Mouse (Mus musculus): ENCODE results near the gene Cfap206. TPM values are rescaled to one million over a fixed set of nuclear protein-coding genes. Genes with fewer than 3 reads are reported as not detected.
"Not testable (repeated sequence)": the region's sequence is repeated elsewhere in the genome, so short reads cannot be mapped to it uniquely, and the experiment has no call there.

Cfap206 gene
- polyA plus RNA-seq (2014; fragmentation: Nextera tagmentation; extraction: Ambion mirVana): 0.16 and 1.5 TPM in 2 replicates

GRCm38 (mm10) chr4:34729851-34730341 is at the start of gene Cfap206:
Gene Cfap206 (minus strand): TSS chr4:34730206.
- no peak for TF ChIP-seq CTCF (IDR thresholded peaks at IDR 0.05; ENCODE audit: low read depth)
- no peaks in the 10 kb centered on the region for H3K4me1 ChIP-seq (ENCODE audit: insufficient read depth)
- H3K27ac ChIP-seq (ENCODE audit: low read depth): no peak within 1 kb of the TSS
- H3K27me3 ChIP-seq (ENCODE audit: insufficient read depth, low read length): no peaks in the 10 kb centered on the region
- H3K36me3 ChIP-seq (ENCODE audit: insufficient read depth): no peaks in the 10 kb centered on the region
- DNase-seq (peak; percentile 91), ATAC-seq (ENCODE audit: insufficient read depth) (peak; percentile 99)
- peak within 1 kb of the TSS; percentile 49 for H3K4me3 ChIP-seq (ENCODE audit: low read depth, low read length)
- under 1% methylated on average over 38 of the region's 38 CpGs for WGBS
- peak within 1 kb of the TSS; percentile 35; the same call in 1 of the 2 replicates for H3K9ac ChIP-seq
- peak within 1 kb of the TSS; percentile 92 for H3K4me2 ChIP-seq
- no peaks in the 10 kb centered on the region for H3K9me3 ChIP-seq (ENCODE audit: low read depth, low read length)

GRCm38 (mm10) chr4:34777677-34778527 is 47.9 kb upstream of the Cfap206 start, which contains the start of gene Smim8:
Gene Smim8 (minus strand): TSS chr4:34778423.
- 5% methylated on average over 40 of the region's 40 CpGs for WGBS
- Histone ChIP-seq H3K27ac (ENCODE audit: low read depth) (peak within 1 kb of the TSS; percentile 76; the same call in 1 of the 2 replicates), H3K9me3 (ENCODE audit: low read depth, low read length) (no peaks in the 10 kb centered on the region), H3K4me1 (ENCODE audit: insufficient read depth) (no peaks in the 10 kb centered on the region), H3K27me3 (ENCODE audit: insufficient read depth, low read length) (no peaks in the 10 kb centered on the region), H3K4me3 (ENCODE audit: low read depth, low read length) (peak within 1 kb of the TSS; percentile 59), H3K36me3 (ENCODE audit: insufficient read depth) (no peaks in the 10 kb centered on the region), H3K9ac (peak within 1 kb of the TSS; percentile 74), H3K4me2 (peak within 1 kb of the TSS; percentile 54)
- peak; percentile 94 for TF ChIP-seq CTCF (IDR thresholded peaks at IDR 0.05; ENCODE audit: low read depth)
- peak; percentile 96 for ATAC-seq (ENCODE audit: insufficient read depth)
- peak; percentile 98 for DNase-seq

- Histone ChIP-seq H3K4me1 (ENCODE audit: insufficient read depth) (no peaks in the 10 kb centered on the region), H3K9ac (no peak overlapping the region), H3K36me3 (ENCODE audit: insufficient read depth) (no peaks in the 10 kb centered on the region), H3K27me3 (ENCODE audit: insufficient read depth, low read length) (no peaks in the 10 kb centered on the region), H3K4me3 (ENCODE audit: low read depth, low read length) (no peak overlapping the region), H3K4me2 (no peak overlapping the region), H3K9me3 (ENCODE audit: low read depth, low read length) (no peaks in the 10 kb centered on the region), H3K27ac (ENCODE audit: low read depth) (no peak overlapping the region)
- ATAC-seq (ENCODE audit: insufficient read depth) (peak; percentile 47; the same call in 1 of the 2 replicates), DNase-seq (peak; percentile 38)
- 11% methylated on average over 8 of the region's 8 CpGs for WGBS
- TF ChIP-seq CTCF (IDR thresholded peaks at IDR 0.05; ENCODE audit: low read depth): no peak
Observed at GRCm38 (mm10) chr4:34771652-34772371, 41.8 kb upstream of the Cfap206 start.

- Histone ChIP-seq H3K4me1 (ENCODE audit: insufficient read depth) (no peaks in the 10 kb centered on the region), H3K27me3 (ENCODE audit: insufficient read depth, low read length) (no peaks in the 10 kb centered on the region), H3K9me3 (ENCODE audit: low read depth, low read length) (no peaks in the 10 kb centered on the region), H3K27ac (ENCODE audit: low read depth) (no peak within 1 kb of the TSS), H3K4me3 (ENCODE audit: low read depth, low read length) (no peak within 1 kb of the TSS), H3K36me3 (ENCODE audit: insufficient read depth) (no peaks in the 10 kb centered on the region), H3K9ac (no peak within 1 kb of the TSS), H3K4me2 (no peak within 1 kb of the TSS)
- no peak for TF ChIP-seq CTCF (IDR thresholded peaks at IDR 0.05; ENCODE audit: low read depth)
- DNase-seq: no peak
- 72% methylated on average over 1 of the region's 1 CpGs for WGBS
- no peak for ATAC-seq (ENCODE audit: insufficient read depth)
Observed at GRCm38 (mm10) chr4:34756163-34756562, 26.2 kb upstream of the Cfap206 start, which contains the start of gene Gm136. Gene Gm136 (minus strand): TSS chr4:34756263.

- ATAC-seq (ENCODE audit: insufficient read depth) (no peak), DNase-seq (peak; percentile 58)
- Histone ChIP-seq H3K9ac (no peak overlapping the region), H3K4me2 (no peak overlapping the region), H3K27me3 (ENCODE audit: insufficient read depth, low read length) (no peaks in the 10 kb centered on the region), H3K4me1 (ENCODE audit: insufficient read depth) (no peaks in the 10 kb centered on the region), H3K9me3 (ENCODE audit: low read depth, low read length) (no peaks in the 10 kb centered on the region), H3K27ac (ENCODE audit: low read depth) (no peak overlapping the region), H3K36me3 (ENCODE audit: insufficient read depth) (no peaks in the 10 kb centered on the region), H3K4me3 (ENCODE audit: low read depth, low read length) (no peak overlapping the region)
- 35% methylated on average over 6 of the region's 6 CpGs for WGBS
- no peak for TF ChIP-seq CTCF (IDR thresholded peaks at IDR 0.05; ENCODE audit: low read depth)
Observed at GRCm38 (mm10) chr4:34749236-34749635, 19.2 kb upstream of the Cfap206 start.

- Histone ChIP-seq H3K27me3 (ENCODE audit: insufficient read depth, low read length) (no peaks in the 10 kb centered on the region), H3K4me2 (no peak overlapping the region), H3K36me3 (ENCODE audit: insufficient read depth) (no peaks in the 10 kb centered on the region), H3K9me3 (ENCODE audit: low read depth, low read length) (no peaks in the 10 kb centered on the region), H3K4me1 (ENCODE audit: insufficient read depth) (no peaks in the 10 kb centered on the region), H3K9ac (no peak overlapping the region), H3K27ac (ENCODE audit: low read depth) (no peak overlapping the region), H3K4me3 (ENCODE audit: low read depth, low read length) (no peak overlapping the region)
- 71% methylated on average over 3 of the region's 3 CpGs for WGBS
- DNase-seq (no peak), ATAC-seq (ENCODE audit: insufficient read depth) (no peak)
- no peak for TF ChIP-seq CTCF (IDR thresholded peaks at IDR 0.05; ENCODE audit: low read depth)
Observed at GRCm38 (mm10) chr4:34734461-34734860, 4.5 kb upstream of the Cfap206 start.

- DNase-seq: peak; percentile 17
- peak; percentile 42; the same call in 1 of the 2 replicates for TF ChIP-seq CTCF (IDR thresholded peaks at IDR 0.05; ENCODE audit: low read depth)
- not testable (repeated sequence) for H3K4me1 ChIP-seq (ENCODE audit: insufficient read depth); H3K27ac ChIP-seq (ENCODE audit: low read depth); H3K9ac ChIP-seq; H3K27me3 ChIP-seq (ENCODE audit: insufficient read depth, low read length); H3K36me3 ChIP-seq (ENCODE audit: insufficient read depth); ATAC-seq (ENCODE audit: insufficient read depth); H3K9me3 ChIP-seq (ENCODE audit: low read depth, low read length); H3K4me2 ChIP-seq; H3K4me3 ChIP-seq (ENCODE audit: low read depth, low read length)
- 30% methylated on average over 2 of the region's 2 CpGs for WGBS
Observed at GRCm38 (mm10) chr4:34733415-34733814, 3.4 kb upstream of the Cfap206 start.

- not testable (repeated sequence) for H3K9ac ChIP-seq; DNase-seq; H3K27ac ChIP-seq (ENCODE audit: low read depth); H3K4me3 ChIP-seq (ENCODE audit: low read depth, low read length); H3K4me1 ChIP-seq (ENCODE audit: insufficient read depth); H3K4me2 ChIP-seq; ATAC-seq (ENCODE audit: insufficient read depth); H3K27me3 ChIP-seq (ENCODE audit: insufficient read depth, low read length); H3K36me3 ChIP-seq (ENCODE audit: insufficient read depth); H3K9me3 ChIP-seq (ENCODE audit: low read depth, low read length)
- whole genome bisulfite sequencing: 84% methylated on average over 3 of the region's 3 CpGs
Observed at GRCm38 (mm10) chr4:34725710-34726109, 4.3 kb downstream of the Cfap206 start.

Data from lung, embryonic 14.5 days (tissue).